Comparison of ENCODE assay signal across 10 mouse cellular contexts in the genomic region with DNA sequence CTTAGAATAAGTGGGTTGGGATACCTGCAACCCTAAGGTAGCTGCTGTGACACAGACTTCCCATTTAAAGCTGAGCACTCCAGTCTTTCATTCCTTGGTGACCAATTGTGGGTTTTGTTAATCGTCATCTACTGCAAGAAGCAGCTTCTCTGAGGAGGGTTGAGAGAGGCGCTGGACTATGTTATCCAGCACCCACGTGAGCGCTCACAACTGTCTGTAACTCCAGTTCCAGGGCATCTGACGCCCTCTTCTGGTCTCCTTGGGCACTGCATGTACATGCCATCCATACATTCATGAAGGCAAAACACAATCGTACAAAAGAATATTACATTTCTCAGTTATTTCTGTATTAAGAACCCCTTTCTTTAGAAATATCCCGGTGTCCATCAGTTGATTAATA.
DNase-seq lines count a peak whose midpoint lies in the region; ATAC-seq and TF ChIP-seq lines count a peak whose summit lies in the region.
"Had no signal": no experiment of that assay in that cellular context is flagged by ENCODE, and none has a peak within 500 bp of the region (broad histone marks: within the 10 kb centered on the region; RNA-seq: fewer than 3 reads in every experiment).

No protein-coding gene starts in this region.

- no peak overlapping the region for H3K4me2 ChIP-seq in heart, embryonic 13.5 days
- H3K4me2 ChIP-seq in lung, postnatal 0 days (replicated peaks; ENCODE audit: low read depth, low read length), result no peak overlapping the region
- no peak overlapping the region for H3K4me2 ChIP-seq in forebrain, embryonic 12.5 days

- in situ Hi-C loops in ES-E14 (cut with MboI; ENCODE audit: low sequenced_read_pairs in 2 of 2, unreplicated experiment in 2 of 2), result loop anchor here in 1 of 2 experiments (5.0 kb wide), 1 partner anchor 101 kb away; no protein-coding TSS in a partner anchor

- no peak for TF ChIP-seq EP300 in lung, postnatal 0 days (IDR thresholded peaks at IDR 0.05)

- H3K9ac ChIP-seq in heart, embryonic 13.5 days, result no peak overlapping the region
- no peak overlapping the region for H3K9ac ChIP-seq in lung, postnatal 0 days (replicated peaks; ENCODE audit: low read depth)
- H3K9ac ChIP-seq in ES-E14 (ENCODE audit: insufficient read depth, low read depth, low read length, poor library complexity, severe bottlenecking), result no peak overlapping the region
- H3K9ac ChIP-seq in forebrain, embryonic 12.5 days, result no peak overlapping the region

- H3K4me1 ChIP-seq in heart, embryonic 13.5 days, result peaks cover 64% of the 10 kb centered on the region
- no peaks in the 10 kb centered on the region for H3K4me1 ChIP-seq in lung, postnatal 0 days (ENCODE audit: insufficient read depth, low read depth, low read length)
- peaks cover 0 to 4% of the 10 kb centered on the region in 2 experiments; a peak in 2 of 4 replicates for H3K4me1 ChIP-seq in ES-E14 (ENCODE audit: control insufficient read depth in 2 of 2, insufficient read depth in 2 of 2, low read length in 2 of 2, poor library complexity in 1 of 2)
- peaks cover 12% of the 10 kb centered on the region for H3K4me1 ChIP-seq in olfactory bulb, adult 2 months (ENCODE audit: control insufficient read depth, insufficient read depth, low read length)
- H3K4me1 ChIP-seq in forebrain, embryonic 12.5 days, result no peaks in the 10 kb centered on the region

- 45% methylated on average over 7 of the region's 7 CpGs for WGBS in heart, embryonic 13.5 days
- WGBS in lung, postnatal 0 days, result 55% methylated on average over 7 of the region's 7 CpGs
- 66% methylated on average over 7 of the region's 7 CpGs for WGBS in olfactory bulb, adult 2 months
- 56% methylated on average over 7 of the region's 7 CpGs for WGBS in forebrain, embryonic 12.5 days

- no peak overlapping the region for H3K4me3 ChIP-seq in heart, embryonic 13.5 days
- H3K4me3 ChIP-seq in lung, postnatal 0 days (ENCODE audit: low read depth, low read length), result no peak overlapping the region
- no peak overlapping the region for H3K4me3 ChIP-seq in ES-E14 (ENCODE audit: insufficient read depth in 1 of 2, low read depth in 1 of 2, low read length in 2 of 2, poor library complexity in 1 of 2, severe bottlenecking in 1 of 2)
- no peak overlapping the region for H3K4me3 ChIP-seq in olfactory bulb, adult 2 months (ENCODE audit: insufficient read depth, low read depth, low read length)
- H3K4me3 ChIP-seq in forebrain, embryonic 12.5 days (replicated peaks), result no peak overlapping the region

- TF ChIP-seq CTCF in lung, postnatal 0 days (IDR thresholded peaks at IDR 0.05), result peak; percentile 39; the same call in 1 of the 2 replicates
- peak; percentile 21; the same call in 1 of the 2 replicates for TF ChIP-seq CTCF in olfactory bulb, adult 2 months (IDR thresholded peaks at IDR 0.05; ENCODE audit: insufficient read depth, low read depth, low read length)

- ATAC-seq in heart, embryonic 13.5 days (ENCODE audit: extremely low read depth, insufficient number of reproducible peaks, low FRiP score, low TSS enrichment), result no peak
- ATAC-seq in lung, postnatal 0 days, result no peak
- ATAC-seq in forebrain, embryonic 12.5 days (ENCODE audit: low FRiP score), result no peak

- DNase-seq in heart, adult 18-20 months, result no peak
- no peak for DNase-seq in lung, postnatal 0 days (ENCODE audit: low spot score)
- DNase-seq in lung, postnatal 10 days, result no peak
- DNase-seq in ES-E14 (ENCODE audit: low read depth, low spot score), result no peak
- no peak for DNase-seq in right cerebral cortex, postnatal 10 days (ENCODE audit: low spot score in 2 of 2)
- DNase-seq: right cerebral cortex, postnatal 25 days; thymus, adult 18-20 months had no signal

- H3K9me3 ChIP-seq in heart, embryonic 13.5 days, result peaks cover 7% of the 10 kb centered on the region; the same call in 1 of the 2 replicates
- H3K9me3 ChIP-seq in lung, postnatal 0 days (ENCODE audit: low read length), result no peaks in the 10 kb centered on the region; the same call in 1 of the 2 replicates
- H3K9me3 ChIP-seq in ES-E14 (ENCODE audit: control insufficient read depth, insufficient read depth, low read depth, low read length), result no peaks in the 10 kb centered on the region
- H3K9me3 ChIP-seq in forebrain, embryonic 12.5 days, result 0 out of 2 replicates have a peak, but pooled peaks cover 4% of the 10 kb centered on the region

- H3K36me3 ChIP-seq in heart, embryonic 13.5 days, result peaks cover 12% of the 10 kb centered on the region
- no peaks in the 10 kb centered on the region for H3K36me3 ChIP-seq in lung, postnatal 0 days (ENCODE audit: insufficient read depth, low read length)
- H3K36me3 ChIP-seq in ES-E14 (ENCODE audit: control insufficient read depth, insufficient read depth, low read length, poor library complexity, severe bottlenecking), result no peaks in the 10 kb centered on the region
- no peaks in the 10 kb centered on the region for H3K36me3 ChIP-seq in forebrain, embryonic 12.5 days (replicated peaks)

- TF ChIP-seq POLR2A in olfactory bulb, adult 2 months (IDR thresholded peaks at IDR 0.05; ENCODE audit: insufficient read depth, low read depth, low read length), result no peak

- no peaks in the 10 kb centered on the region for H3K27me3 ChIP-seq in heart, embryonic 13.5 days (replicated peaks)
- no peaks in the 10 kb centered on the region for H3K27me3 ChIP-seq in lung, postnatal 0 days (replicated peaks; ENCODE audit: insufficient read depth, low read length)
- no peaks in the 10 kb centered on the region; the same call in 1 of the 2 replicates for H3K27me3 ChIP-seq in forebrain, embryonic 12.5 days

- 0 out of 2 replicates have a peak overlapping the region, but pooled peaks have one; percentile 2 for H3K27ac ChIP-seq in heart, embryonic 13.5 days (replicated peaks)
- no peak overlapping the region for H3K27ac ChIP-seq in lung, postnatal 0 days (ENCODE audit: low read length)
- H3K27ac ChIP-seq in ES-E14 (ENCODE audit: insufficient read depth, low read depth, low read length, poor library complexity, severe bottlenecking), result no peak overlapping the region
- no peak overlapping the region for H3K27ac ChIP-seq in olfactory bulb, adult 2 months (ENCODE audit: insufficient read depth, low read depth, low read length)
- no peak overlapping the region for H3K27ac ChIP-seq in forebrain, embryonic 12.5 days

TF ChIP-seq in ES-E14, 5 proteins besides CTCF, POLR2A, EP300 and RAD21:
- TF ChIP-seq MAFK (IDR thresholded peaks at IDR 0.05; ENCODE audit: insufficient read depth, low read depth, low read length), result no peak
- 0 out of 2 replicates have a peak, but pooled peaks have one; percentile 32 for TF ChIP-seq ZC3H11A (IDR thresholded peaks at IDR 0.05; ENCODE audit: borderline replicate concordance, low read depth, low read length)
- TF ChIP-seq ZNF384 (IDR thresholded peaks at IDR 0.05; ENCODE audit: low read depth, low read length), result no peak
- TF ChIP-seq HCFC1 (IDR thresholded peaks at IDR 0.05; ENCODE audit: borderline replicate concordance, insufficient read depth, low read length), result no peak
- no peak for TF ChIP-seq CHD2 (IDR thresholded peaks at IDR 0.05; ENCODE audit: low read depth, low read length)
